Mouse (Mus musculus) retina, embryonic 14.5 days (tissue): ENCODE results near the gene Teddm1a.

Experiments used
- DNase-seq: peaks from one replicate; pipeline ENCODE4 v3.0.0-alpha.2; 2015; ENCODE audit warnings: low spot score

The Teddm1a gene

GRCm38 (mm10) chr1:153905884-153906283 is 14.3 kb downstream of the Teddm1a start:
- DNase-seq: no peak

DNA sequence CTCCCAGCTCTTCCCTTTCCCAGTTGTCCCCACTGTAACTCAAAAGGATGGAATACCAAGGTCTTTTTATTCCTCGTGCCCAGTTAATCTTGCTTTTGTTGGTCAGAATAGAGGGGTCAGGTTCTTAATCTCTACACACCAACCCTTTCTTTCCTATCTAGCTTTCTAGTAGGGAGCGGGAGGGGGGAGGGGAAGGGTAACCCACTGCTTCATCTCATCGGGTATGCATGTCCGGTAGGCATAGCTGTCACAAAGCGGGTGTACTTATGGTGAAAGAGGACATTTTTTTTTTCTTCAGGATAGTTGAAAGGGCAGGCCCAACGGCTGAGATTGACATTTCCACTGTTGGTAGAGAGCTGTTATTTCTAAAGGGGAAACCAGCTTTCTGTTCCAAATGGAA is 16.7 kb downstream of the Teddm1a start:
- no peak for DNase-seq

- DNase-seq: no peak
Measured at GRCm38 (mm10) chr1:153908741-153909140, 17.2 kb downstream of the Teddm1a start.

DNA sequence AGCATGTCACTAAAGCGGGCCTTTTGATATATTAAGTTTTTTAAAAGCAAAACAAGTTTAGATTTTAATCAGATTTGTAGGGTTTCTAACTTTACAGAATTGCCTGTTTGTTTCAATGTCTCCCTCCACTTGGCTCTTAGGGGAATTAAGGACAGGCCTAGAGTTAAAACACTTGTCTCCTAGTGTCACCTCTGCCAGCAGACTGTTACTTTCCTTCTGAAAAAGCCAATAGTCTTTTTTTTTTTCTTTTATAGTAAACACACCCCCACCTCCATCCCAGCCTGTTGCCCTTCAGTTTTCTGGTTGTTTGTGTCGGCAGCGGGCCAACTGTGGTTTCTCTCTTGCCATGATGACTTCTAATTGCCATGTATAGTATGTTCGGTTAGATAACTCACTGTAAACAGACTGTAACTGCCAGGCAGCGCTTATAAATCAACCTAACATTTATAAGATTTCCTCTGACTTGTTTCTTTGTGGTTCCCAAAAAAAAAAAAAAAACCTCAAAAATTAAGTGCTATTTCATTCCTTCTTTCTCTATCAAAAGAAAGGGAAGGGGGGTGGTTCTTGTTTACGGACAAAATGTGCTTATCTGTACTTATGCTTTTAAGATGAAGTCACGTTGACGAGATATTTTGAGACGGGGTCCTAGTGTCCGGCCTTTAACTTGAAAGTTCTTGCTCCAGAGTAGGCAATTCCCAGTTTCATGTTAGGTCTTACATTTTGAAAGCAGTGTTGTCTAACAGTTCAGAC is 17.8 kb downstream of the Teddm1a start:
- no peak for DNase-seq

DNA sequence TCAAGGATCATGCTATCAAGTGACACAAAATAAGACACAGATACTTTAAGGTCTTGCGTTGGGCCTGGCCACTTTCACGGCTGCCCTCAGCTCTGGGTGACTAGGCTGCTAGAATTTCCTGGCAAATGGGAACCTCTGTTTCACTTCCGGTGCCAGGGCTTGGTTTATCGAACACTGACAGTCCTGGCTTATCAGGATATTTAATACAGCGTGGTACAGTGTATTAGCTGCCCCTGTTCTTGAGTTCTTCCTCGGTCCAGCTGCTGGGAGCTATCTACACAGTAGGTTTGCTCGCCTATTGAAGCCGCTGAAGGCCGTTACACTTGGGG is 18.4 kb downstream of the Teddm1a start:
- no peak for DNase-seq

- DNase-seq: no peak
Measured at GRCm38 (mm10) chr1:153910423-153910822, 18.9 kb downstream of the Teddm1a start.

DNA sequence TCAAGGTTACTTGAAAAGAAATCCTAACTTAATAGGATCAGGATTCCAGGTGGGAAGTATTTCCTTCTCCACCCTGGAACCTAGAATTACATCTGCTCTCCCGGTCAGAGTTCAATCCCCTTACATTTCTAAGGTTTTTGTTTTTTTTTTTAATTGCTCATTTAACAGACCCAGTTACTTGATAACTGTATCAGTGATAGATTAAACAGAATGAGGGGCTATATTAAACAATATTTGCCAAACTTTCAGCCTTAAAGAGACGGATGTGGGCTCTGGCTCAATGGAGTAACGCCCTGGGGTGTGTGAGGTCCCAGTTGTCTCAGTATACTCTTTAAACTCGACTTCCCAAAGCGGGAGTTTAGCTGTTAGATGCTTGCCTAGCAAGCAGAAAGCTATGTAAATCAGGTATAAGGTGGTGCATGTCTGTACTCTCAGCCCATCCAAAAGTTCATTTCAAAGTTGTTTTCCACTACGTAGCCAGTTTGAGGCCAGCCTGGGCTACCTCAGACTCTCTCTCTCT is 19.8 kb downstream of the Teddm1a start:
- no peak for DNase-seq

DNA sequence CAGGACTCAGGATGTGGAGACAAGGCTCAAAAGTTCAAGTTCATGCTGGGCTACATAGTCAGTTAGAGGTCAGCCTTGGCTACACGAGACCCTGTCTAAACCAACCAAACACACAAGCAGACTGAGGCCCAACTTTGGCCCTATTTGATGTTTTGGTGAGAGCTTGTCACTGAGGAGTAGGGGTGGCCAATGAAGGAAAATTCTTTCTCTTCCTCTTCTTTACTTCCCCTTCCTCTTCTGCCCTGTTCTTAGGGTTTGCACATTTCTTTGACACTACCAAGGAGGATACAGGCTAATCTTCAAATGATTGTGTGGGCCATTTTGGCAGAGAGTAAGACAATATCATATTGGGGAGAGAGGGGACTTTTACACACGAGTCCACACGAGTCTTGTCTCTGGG is 22.3 kb downstream of the Teddm1a start:
- DNase-seq: no peak

DNA sequence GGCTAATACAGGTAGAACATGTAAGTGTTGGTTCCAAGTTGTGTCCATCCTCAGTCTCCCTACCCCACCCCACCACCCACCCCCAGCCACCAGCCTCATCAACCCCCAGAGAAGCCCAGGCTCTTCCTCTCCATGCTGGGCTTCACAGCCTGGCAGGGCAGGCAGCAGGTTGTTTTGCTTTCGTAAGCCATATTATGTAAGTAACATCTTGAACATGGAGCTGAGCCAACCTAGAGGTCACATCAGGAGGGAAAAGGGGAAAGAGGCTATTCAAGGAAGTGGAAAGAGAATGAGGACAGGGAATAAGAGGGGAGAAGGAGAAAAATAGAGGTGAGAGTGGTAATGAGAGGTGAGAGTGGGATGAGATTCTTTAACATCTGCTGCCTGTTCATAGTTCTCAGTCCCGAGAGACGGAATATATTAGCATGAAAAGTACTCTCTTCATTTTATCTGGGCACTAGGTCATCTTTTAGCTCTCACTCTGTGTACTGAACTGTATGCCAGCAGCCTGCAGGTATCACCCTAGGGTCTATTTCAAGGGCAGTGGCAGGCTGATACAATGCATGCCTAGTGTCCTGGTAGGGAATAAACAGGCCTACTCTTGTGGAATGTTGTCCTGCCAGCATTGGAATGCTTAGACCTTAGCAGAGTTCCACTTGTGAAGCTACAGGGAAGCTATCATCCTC is 27.1 kb downstream of the Teddm1a start:
- no peak for DNase-seq

DNA sequence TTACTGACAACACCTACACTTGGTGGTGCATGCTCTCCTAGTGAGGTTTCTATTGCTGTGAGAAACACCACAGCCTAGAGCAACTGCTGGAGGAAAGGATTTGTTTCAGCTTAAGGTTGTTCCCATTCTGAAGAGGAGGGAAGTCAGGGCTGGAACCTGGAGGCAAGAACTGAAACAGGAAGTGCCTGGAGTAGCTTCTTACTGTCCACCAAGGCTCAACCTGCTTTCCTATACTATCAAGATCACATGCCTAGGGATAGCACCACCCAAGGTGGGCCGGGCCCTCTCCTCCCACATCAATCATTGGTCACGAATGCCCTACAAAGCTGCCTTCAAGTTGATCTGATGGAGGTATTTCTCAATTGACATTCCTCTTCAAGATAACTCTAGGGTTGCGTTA is 30.1 kb downstream of the Teddm1a start:
- DNase-seq: no peak

GRCm38 (mm10) chr1:153922571-153923021 is 31.1 kb downstream of the Teddm1a start:
- no peak for DNase-seq

DNA sequence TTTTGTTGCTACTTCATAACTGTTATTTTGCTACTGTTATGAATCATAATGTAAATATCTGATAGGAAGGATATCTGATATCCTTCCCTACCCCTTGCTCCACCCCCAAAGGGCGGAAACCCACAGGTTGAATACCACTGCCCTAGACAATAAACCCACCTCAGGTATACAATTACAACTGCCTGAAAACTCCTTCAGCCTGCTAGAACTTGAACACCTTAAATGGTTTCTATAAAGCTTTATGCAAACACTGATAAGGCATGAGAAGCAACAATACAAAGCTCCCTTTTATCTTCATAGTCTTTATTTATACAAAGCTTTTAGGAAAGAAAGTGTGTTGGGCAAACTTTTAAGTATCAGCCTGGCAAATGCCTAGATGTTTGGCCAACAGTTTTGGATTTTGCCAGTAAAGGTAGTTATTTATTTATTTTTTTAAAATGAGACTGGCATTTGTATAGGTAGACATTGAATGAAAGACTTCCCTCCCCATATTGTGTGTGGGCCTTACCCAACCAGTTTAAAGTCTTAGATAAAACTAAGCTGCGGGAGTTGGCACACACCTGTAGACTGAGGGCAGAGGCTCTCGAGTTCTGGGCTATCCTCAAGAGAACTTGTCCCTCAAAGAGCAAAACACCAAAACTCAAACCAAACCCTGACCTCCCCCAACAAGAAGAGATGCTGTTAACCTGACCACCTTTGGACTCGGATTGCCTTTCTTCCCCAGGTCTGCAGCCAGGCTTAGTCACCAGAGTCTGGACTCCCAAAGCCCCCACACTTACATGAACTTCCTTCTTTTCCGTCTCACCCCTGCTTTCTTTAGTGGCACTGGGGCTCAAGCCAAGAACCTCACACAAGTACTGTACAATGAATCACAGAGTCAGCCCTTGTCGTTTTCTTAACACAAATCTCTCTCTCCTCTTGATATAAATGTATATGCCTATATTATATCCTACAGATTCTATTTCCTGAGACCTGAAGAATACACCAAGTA is 33.1 kb downstream of the Teddm1a start:
- no peak for DNase-seq

- no peak for DNase-seq
Measured at GRCm38 (mm10) chr1:153930431-153930830, 38.9 kb downstream of the Teddm1a start.

- DNase-seq: no peak
Measured at GRCm38 (mm10) chr1:153933772-153934171, 42.2 kb downstream of the Teddm1a start.

DNA sequence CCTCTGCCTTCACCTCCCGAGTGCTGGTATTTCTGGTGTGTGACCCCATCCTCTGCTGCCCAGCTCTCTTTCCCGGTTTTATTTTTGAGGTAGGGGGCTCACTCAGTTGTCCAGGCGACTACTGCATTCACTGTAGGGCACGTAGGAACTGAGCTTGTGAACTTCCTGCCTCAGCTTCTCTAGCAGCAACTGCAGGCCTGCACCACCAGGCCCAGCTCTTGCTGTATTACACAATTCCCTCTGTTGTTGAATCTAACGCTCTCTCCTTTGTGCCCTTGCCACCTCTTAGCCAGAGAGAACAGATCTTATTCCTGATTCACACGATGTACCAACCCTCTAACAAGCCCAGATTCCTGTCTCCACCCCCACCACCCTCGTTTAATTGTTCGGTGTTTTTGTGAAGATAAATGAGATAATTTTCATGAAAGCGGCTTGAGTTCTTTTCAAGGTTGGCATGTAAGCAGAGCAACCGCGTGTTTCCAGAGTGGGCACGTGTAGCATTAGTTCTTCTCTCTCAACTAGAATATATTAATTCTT is 44.4 kb downstream of the Teddm1a start:
- DNase-seq: no peak

GRCm38 (mm10) chr1:153937025-153937424 is 45.5 kb downstream of the Teddm1a start:
- DNase-seq: no peak

DNA sequence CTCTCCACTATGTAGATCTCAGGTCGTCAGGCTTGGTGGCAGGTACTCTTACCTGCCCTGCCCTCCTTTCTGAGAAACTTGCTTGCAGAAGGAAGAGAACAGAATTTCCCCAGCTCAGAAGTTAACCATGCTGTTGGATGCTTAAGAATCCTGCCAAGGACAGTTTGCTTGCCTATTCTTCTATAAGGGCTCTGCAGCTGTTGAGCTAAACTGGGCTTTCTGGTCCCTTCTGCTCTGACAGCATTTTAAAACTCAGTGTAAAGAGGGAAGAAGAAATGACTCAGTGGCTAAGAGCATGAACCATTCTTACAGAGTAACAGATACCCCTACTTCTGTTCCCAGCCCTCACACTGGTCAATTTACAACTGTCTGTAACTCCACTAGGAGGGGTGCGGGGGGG is 49.4 kb downstream of the Teddm1a start:
- DNase-seq: no peak
